Mouse (Mus musculus) cerebellum, adult 2 months (tissue): Measurements from ENCODE around the gene Pacs1. TPM values are rescaled to one million over a fixed set of nuclear protein-coding genes. Genes with fewer than 3 reads are reported as not detected.

Experiments
- DNase-seq, 2 experiments: peaks; one replicate each; pipeline ENCODE4 v3.0.0; 2021
- H3K27ac ChIP-seq: fragments of 200-500 bp; 2 replicates; pipeline ENCODE4 v1.5.1; 2012; ENCODE audit warnings: low read length, control low read depth, inconsistent platforms; ENCODE audit not compliant: insufficient read depth
- H3K27me3 ChIP-seq: fragments of 200-500 bp; 2 replicates; pipeline ENCODE4 v1.6.1; 2012; ENCODE audit warnings: inconsistent platforms, mild to moderate bottlenecking, low read length, moderate library complexity; ENCODE audit not compliant: control insufficient read depth, insufficient read depth
- H3K4me1 ChIP-seq: fragments of 200-500 bp; 2 replicates; pipeline ENCODE4 v1.6.1; 2011; ENCODE audit warnings: low read length; ENCODE audit not compliant: control insufficient read depth, insufficient read depth
- H3K4me3 ChIP-seq: fragments of 200-500 bp; replicated peaks from 2 replicates; pipeline ENCODE3; 2011; ENCODE audit warnings: mild to moderate bottlenecking, low read depth, low read length, control low read depth; ENCODE audit not compliant: insufficient read depth
- CTCF ChIP-seq: fragments of 200-500 bp; IDR thresholded peaks from 2 replicates; pipeline ENCODE4 v1.5.1; 2011; ENCODE audit warnings: low read depth, mild to moderate bottlenecking, control low read depth, low read length, moderate library complexity, borderline replicate concordance; ENCODE audit not compliant: insufficient read depth
- POLR2A ChIP-seq: fragments of 200-500 bp; IDR thresholded peaks from 2 replicates; pipeline ENCODE4 v1.6.1; 2011; ENCODE audit warnings: low read length, control low read depth, borderline replicate concordance; ENCODE audit not compliant: insufficient read depth
- WGBS: fragments of 180-500 bp; shearing (Covaris S2); methylation state at CpG from one replicate; pipeline ENCODE4 v1.1.7; 2018; 5-methylcytosine and 5-hydroxymethylcytosine counted together
- polyA plus RNA-seq: library from polyadenylated mRNA; depleted of rRNA; stranded (reverse); fragments of >200 nt; gene quantifications from 2 replicates; pipeline ENCODE4 v1.2.3, GENCODE M21; 2012

Gene Pacs1
- polyA plus RNA-seq, 1 experiment: 26.7 TPM

DNA sequence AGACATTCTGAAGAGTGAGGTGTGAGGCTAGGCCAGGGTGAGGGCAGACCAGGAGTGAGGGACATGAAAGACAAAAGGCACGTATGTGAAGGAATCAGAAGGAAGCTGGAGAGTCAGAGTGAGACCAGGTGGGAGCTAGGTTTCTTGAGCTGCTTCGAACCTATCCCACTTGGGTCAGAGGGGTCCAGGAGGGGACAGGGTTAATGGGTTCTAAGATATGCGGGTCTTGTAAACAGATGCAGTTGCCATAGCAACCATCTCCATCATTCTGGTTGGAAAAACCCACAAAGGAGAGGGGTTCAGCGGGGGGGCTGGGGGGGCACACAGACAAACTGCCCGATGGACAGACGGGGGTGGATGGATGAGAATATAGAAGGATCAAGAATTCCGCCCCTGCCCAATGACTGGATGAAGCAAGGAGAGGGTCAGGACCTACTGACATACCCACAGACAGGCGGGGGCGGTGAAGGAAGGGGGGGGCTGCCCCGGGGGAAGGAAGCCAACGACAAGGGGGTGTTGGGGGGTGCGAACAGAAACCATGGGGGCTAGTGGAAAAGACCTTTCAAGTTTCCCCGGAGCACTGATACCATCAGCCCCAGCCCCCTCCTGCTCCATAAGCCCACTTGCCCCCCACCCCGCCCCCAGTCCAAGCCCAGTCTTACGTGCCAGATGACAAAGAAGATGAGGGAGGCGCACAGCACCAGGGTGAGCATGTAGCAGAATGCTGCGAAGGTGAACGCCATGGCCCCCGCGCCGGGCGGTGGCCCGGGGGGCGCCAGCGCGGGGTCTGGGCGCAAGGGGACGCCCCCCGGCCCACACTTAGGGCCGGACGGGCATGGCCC lies 175.2 kb downstream of the Pacs1 start:
- Histone ChIP-seq H3K4me3 (peak overlapping the region; percentile 77), H3K27me3 (no peaks in the 10 kb centered on the region), H3K27ac (peak overlapping the region; percentile 35), H3K4me1 (peaks cover 22% of the 10 kb centered on the region)
- no peak for TF ChIP-seq POLR2A
- no peak for TF ChIP-seq CTCF
- DNase-seq: no peak
- WGBS: 3% methylated on average over 30 of the region's 31 CpGs

DNA sequence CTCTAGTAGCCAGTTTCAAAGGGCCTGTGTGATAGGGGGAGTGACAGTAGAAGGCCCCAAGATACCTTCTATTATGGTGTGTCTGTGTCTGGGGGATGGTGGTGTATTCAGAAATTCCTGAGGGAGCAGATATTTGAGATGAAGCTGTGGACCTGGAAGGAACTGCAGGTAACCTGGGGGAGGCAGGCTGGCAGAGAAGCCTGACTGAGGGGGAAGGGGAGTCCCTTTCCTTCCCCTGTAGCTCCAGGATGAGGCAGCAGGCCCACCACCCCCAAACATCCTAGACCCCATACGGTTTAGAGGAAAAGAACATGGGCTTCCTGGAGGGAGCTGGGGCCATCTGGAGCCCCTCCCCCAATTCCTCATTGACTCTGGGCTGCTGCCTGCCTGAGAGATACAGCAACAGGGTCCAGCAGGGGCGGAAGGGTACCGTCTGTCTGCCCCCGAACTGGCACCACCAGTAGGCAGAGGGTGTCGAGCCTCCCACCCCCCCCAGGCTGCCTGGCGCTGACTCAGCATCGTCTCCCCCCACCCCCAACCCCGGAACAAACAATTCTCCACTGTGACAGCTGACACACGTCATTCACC lies 176.9 kb downstream of the Pacs1 start:
- H3K27ac ChIP-seq: no peak overlapping the region
- 9% methylated on average over 9 of the region's 9 CpGs for WGBS
- DNase-seq: no peak
- peaks cover 22% of the 10 kb centered on the region for H3K4me1 ChIP-seq
- no peaks in the 10 kb centered on the region for H3K27me3 ChIP-seq
- no peak for TF ChIP-seq POLR2A
- no peak for TF ChIP-seq CTCF
- H3K4me3 ChIP-seq: no peak overlapping the region

DNA sequence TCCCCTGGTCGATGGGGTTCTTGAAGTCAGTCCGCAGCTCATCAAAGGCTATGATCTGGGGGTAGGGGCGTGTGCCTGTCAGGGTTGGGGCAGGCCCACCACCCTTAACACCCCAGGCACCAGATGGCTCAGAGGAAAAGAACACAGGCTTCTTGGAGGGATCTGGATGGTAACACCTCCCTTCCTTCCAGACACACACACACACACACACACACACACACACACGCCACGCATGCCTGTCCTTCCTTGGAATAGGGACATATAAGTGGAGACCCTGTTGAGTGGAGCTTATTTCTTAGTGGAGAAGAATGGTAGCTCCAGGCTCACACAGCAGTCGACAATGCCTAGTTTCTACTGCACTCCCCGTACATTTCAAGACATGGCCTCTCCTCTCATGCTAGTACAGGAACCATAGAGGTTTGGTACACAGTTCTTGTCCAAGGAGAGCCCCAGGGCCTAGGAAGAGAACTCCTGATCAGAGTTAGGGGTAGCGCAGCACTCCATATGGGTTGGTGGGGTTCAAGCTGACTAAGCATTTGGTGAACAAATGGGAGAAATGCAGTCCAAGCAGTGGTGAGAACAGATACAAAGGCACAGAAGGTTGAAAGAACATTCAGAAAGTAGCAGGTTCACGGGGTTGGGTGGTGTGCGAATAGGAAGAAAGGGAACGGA lies 178.0 kb downstream of the Pacs1 start:
- DNase-seq: no peak
- Histone ChIP-seq H3K4me3 (peak overlapping the region; percentile 52), H3K27me3 (no peaks in the 10 kb centered on the region), H3K4me1 (peaks cover 22% of the 10 kb centered on the region), H3K27ac (peak overlapping the region; percentile 6; the same call in 1 of the 2 replicates)
- TF ChIP-seq POLR2A (no peak), CTCF (no peak)
- 22% methylated on average over 11 of the region's 11 CpGs for WGBS

DNA sequence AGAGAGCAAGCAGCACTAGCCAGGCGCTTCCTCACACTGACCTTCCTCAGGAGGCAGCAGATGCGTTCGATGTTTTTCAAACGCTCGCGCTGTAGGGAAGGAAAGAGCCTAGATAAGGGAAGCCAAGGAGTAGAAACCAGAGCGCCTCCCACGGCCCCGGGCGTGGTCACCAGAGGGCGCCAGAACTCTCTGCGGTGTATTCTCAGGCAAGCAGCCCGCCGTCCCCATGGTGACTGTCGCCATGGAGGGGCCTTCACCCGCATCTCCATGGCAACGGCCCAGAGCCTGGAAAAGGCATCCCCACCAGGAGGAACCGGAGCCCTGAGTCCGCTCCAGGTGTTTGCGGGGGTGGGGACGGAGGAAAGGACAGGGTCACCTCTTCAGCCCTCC lies 178.7 kb downstream of the Pacs1 start:
- peak overlapping the region; percentile 32; the same call in 1 of the 2 replicates for H3K27ac ChIP-seq
- DNase-seq: peak; percentile 92 to 96
- peaks cover 22% of the 10 kb centered on the region for H3K4me1 ChIP-seq
- no peaks in the 10 kb centered on the region for H3K27me3 ChIP-seq
- under 1% methylated on average over 21 of the region's 21 CpGs for WGBS
- H3K4me3 ChIP-seq: peak overlapping the region; percentile 52
- TF ChIP-seq POLR2A (no peak), CTCF (peak; percentile 78)

DNA sequence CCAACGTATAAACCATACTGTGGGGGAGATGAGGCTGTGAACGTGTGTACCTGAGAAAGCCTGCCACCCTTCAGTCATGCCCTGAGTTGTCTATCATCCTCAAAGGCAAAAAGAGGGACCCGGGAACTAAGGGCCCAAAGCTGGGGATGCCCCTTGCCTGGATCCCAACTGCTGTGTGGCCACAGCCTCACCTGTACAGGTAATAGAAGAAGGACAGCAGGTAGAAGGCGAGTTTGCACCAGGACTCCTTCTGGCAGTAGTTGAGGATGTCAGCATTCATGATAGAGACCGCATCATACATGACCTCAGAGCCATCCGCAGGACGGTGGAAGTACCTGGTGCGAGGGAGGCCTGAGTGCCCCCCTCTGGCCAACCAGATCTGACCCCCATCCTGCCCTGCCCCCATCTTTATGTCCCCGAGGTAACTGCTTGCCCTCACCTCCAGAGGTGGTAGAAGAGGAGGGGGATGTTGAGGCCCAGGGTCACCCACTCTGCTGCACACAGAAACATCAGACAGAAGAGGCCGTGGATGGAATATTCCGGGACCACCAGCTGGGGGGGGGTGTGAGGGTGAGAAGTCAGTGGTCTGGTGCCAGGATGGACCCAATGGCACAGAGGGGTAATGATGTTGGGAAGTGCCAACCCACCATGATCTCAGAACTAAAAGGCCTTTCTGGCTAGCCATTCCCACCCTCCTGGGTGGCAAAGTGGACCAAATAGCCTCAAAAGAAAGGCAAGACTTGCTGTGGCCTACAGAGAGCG lies 179.3 kb downstream of the Pacs1 start:
- H3K4me1 ChIP-seq: peaks cover 22% of the 10 kb centered on the region
- WGBS: 65% methylated on average over 12 of the region's 12 CpGs
- H3K27ac ChIP-seq: 0 out of 2 replicates have a peak overlapping the region, but pooled peaks have one; percentile 32
- TF ChIP-seq POLR2A (no peak), CTCF (no peak)
- no peaks in the 10 kb centered on the region for H3K27me3 ChIP-seq
- H3K4me3 ChIP-seq: peak overlapping the region; percentile 28
- no peak for DNase-seq

DNA sequence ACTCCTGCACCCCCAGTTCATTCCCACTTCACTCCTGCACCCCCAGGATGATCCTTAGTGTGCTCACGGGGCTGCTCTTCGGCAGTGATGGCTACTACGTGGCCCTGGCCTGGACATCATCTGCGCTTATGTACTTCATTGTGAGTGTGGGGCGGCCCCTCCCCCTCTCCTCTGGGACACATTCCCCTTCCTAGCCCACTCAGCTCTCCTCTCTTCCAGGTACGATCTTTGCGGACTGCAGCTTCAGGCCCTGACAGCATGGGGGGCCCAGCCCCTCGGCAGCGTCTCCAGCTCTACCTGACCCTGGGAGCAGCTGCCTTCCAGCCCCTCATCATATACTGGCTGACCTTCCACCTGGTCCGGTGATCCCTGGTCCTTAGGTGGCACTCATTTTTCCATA lies 180.8 kb downstream of the Pacs1 start:
- Histone ChIP-seq H3K27ac (no peak overlapping the region), H3K4me1 (peaks cover 20% of the 10 kb centered on the region), H3K4me3 (no peak overlapping the region), H3K27me3 (no peaks in the 10 kb centered on the region)
- TF ChIP-seq POLR2A (no peak), CTCF (no peak)
- no peak for DNase-seq
- WGBS: 87% methylated on average over 10 of the region's 10 CpGs

DNA sequence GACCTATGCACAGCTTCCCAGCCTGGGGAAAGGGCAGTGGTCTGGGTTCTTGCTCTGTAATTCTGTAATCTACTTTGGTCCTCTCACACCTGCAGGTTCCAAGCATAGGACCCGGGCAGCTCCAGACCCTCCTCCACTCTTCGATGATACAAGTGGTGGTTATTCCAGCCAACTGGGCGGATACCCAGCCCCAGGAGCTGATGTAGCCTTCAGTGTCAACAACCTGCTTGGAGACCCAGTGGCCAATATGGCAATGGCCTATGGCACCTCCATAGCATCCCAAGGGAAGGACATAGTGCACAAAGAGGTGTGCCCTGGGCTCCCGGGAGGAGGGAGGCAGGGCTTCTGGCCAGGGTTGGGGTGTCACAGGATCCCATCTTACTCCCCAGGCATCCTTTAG lies 183.6 kb downstream of the Pacs1 start:
- peak in 1 of 2 experiments; percentile 31 for DNase-seq
- Histone ChIP-seq H3K27me3 (no peaks in the 10 kb centered on the region), H3K27ac (no peak overlapping the region), H3K4me3 (peak overlapping the region; percentile 88), H3K4me1 (peaks cover 3% of the 10 kb centered on the region)
- no peak for TF ChIP-seq POLR2A
- 84% methylated on average over 4 of the region's 4 CpGs for WGBS
